Mouse (Mus musculus): Measurements from ENCODE around the gene Cc2d2a. TPM values are rescaled to one million over a fixed set of nuclear protein-coding genes. Genes with fewer than 3 reads are reported as not detected.

Cc2d2a gene
- polyA plus RNA-seq, 1 experiment from 2014 or later: 8.4 TPM

- no peaks in the 10 kb centered on the region for H3K27me3 ChIP-seq (replicated peaks; ENCODE audit: control insufficient read depth, insufficient read depth, low read length)
- 77% methylated on average over 5 of the region's 5 CpGs for WGBS
- peaks cover 8% of the 10 kb centered on the region for H3K36me3 ChIP-seq (ENCODE audit: control insufficient read depth, insufficient read depth, low read length)
- ATAC-seq: no peak
- no peak overlapping the region for H3K4me3 ChIP-seq (ENCODE audit: low read length)
- no peak overlapping the region for H3K27ac ChIP-seq (ENCODE audit: low read depth, low read length)
- no peak overlapping the region for H3K9ac ChIP-seq (ENCODE audit: low read depth, low read length)
- no peaks in the 10 kb centered on the region for H3K9me3 ChIP-seq (ENCODE audit: control insufficient read depth, low read length)
- H3K4me2 ChIP-seq (ENCODE audit: low read length): no peak overlapping the region
- no peaks in the 10 kb centered on the region for H3K4me1 ChIP-seq (ENCODE audit: control insufficient read depth, insufficient read depth, low read depth, low read length)
Measured at GRCm38 (mm10) chr5:43721538-43722451, 59.6 kb downstream of the Cc2d2a start.

GRCm38 (mm10) chr5:43722452-43722783 lies 60.3 kb downstream of the Cc2d2a start:
- Histone ChIP-seq H3K4me1 (ENCODE audit: control insufficient read depth, insufficient read depth, low read depth, low read length) (no peaks in the 10 kb centered on the region), H3K27ac (ENCODE audit: low read depth, low read length) (no peak overlapping the region), H3K9ac (ENCODE audit: low read depth, low read length) (no peak overlapping the region), H3K9me3 (ENCODE audit: control insufficient read depth, low read length) (no peaks in the 10 kb centered on the region), H3K4me3 (ENCODE audit: low read length) (no peak overlapping the region), H3K36me3 (ENCODE audit: control insufficient read depth, insufficient read depth, low read length) (peaks cover 8% of the 10 kb centered on the region), H3K4me2 (ENCODE audit: low read length) (no peak overlapping the region), H3K27me3 (replicated peaks; ENCODE audit: control insufficient read depth, insufficient read depth, low read length) (no peaks in the 10 kb centered on the region)
- 95% methylated on average over 6 of the region's 6 CpGs for WGBS
- no peak for ATAC-seq

- Histone ChIP-seq H3K36me3 (ENCODE audit: control insufficient read depth, insufficient read depth, low read length) (peaks cover 5% of the 10 kb centered on the region), H3K9me3 (ENCODE audit: control insufficient read depth, low read length) (no peaks in the 10 kb centered on the region), H3K9ac (ENCODE audit: low read depth, low read length) (no peak overlapping the region), H3K27ac (ENCODE audit: low read depth, low read length) (no peak overlapping the region), H3K4me3 (ENCODE audit: low read length) (no peak overlapping the region), H3K4me2 (ENCODE audit: low read length) (no peak overlapping the region), H3K27me3 (replicated peaks; ENCODE audit: control insufficient read depth, insufficient read depth, low read length) (no peaks in the 10 kb centered on the region), H3K4me1 (ENCODE audit: control insufficient read depth, insufficient read depth, low read depth, low read length) (no peaks in the 10 kb centered on the region)
- no peak for ATAC-seq
- 94% methylated on average over 6 of the region's 7 CpGs for WGBS
Measured at GRCm38 (mm10) chr5:43723830-43724229, 61.7 kb downstream of the Cc2d2a start.

GRCm38 (mm10) chr5:43728375-43729165 lies 66.4 kb downstream of the Cc2d2a start:
- no peaks in the 10 kb centered on the region for H3K27me3 ChIP-seq (replicated peaks; ENCODE audit: control insufficient read depth, insufficient read depth, low read length)
- no peak overlapping the region for H3K4me2 ChIP-seq (ENCODE audit: low read length)
- no peaks in the 10 kb centered on the region for H3K4me1 ChIP-seq (ENCODE audit: control insufficient read depth, insufficient read depth, low read depth, low read length)
- WGBS: 85% methylated on average over 11 of the region's 11 CpGs
- H3K4me3 ChIP-seq (ENCODE audit: low read length): no peak overlapping the region
- no peak for ATAC-seq
- H3K27ac ChIP-seq (ENCODE audit: low read depth, low read length): no peak overlapping the region
- H3K9me3 ChIP-seq (ENCODE audit: control insufficient read depth, low read length): no peaks in the 10 kb centered on the region
- peaks cover 3% of the 10 kb centered on the region; the same call in 1 of the 2 replicates for H3K36me3 ChIP-seq (ENCODE audit: control insufficient read depth, insufficient read depth, low read length)
- H3K9ac ChIP-seq (ENCODE audit: low read depth, low read length): no peak overlapping the region

GRCm38 (mm10) chr5:43732381-43732780 lies 70.2 kb downstream of the Cc2d2a start:
- no peak overlapping the region for H3K9ac ChIP-seq (ENCODE audit: low read depth, low read length)
- 76% methylated on average over 8 of the region's 8 CpGs for WGBS
- no peaks in the 10 kb centered on the region for H3K27me3 ChIP-seq (replicated peaks; ENCODE audit: control insufficient read depth, insufficient read depth, low read length)
- peaks cover 9% of the 10 kb centered on the region for H3K36me3 ChIP-seq (ENCODE audit: control insufficient read depth, insufficient read depth, low read length)
- H3K4me3 ChIP-seq (ENCODE audit: low read length): no peak overlapping the region
- no peak overlapping the region for H3K27ac ChIP-seq (ENCODE audit: low read depth, low read length)
- ATAC-seq: no peak
- H3K4me1 ChIP-seq (ENCODE audit: control insufficient read depth, insufficient read depth, low read depth, low read length): no peaks in the 10 kb centered on the region
- H3K4me2 ChIP-seq (ENCODE audit: low read length): no peak overlapping the region
- no peaks in the 10 kb centered on the region for H3K9me3 ChIP-seq (ENCODE audit: control insufficient read depth, low read length)

- H3K4me2 ChIP-seq (ENCODE audit: low read length): no peak overlapping the region
- H3K27ac ChIP-seq (ENCODE audit: low read depth, low read length): no peak overlapping the region
- H3K27me3 ChIP-seq (replicated peaks; ENCODE audit: control insufficient read depth, insufficient read depth, low read length): no peaks in the 10 kb centered on the region
- H3K9me3 ChIP-seq (ENCODE audit: control insufficient read depth, low read length): no peaks in the 10 kb centered on the region
- H3K36me3 ChIP-seq (ENCODE audit: control insufficient read depth, insufficient read depth, low read length): peaks cover 2% of the 10 kb centered on the region; the same call in 1 of the 2 replicates
- 100% methylated on average over 1 of the region's 1 CpGs for WGBS
- no peaks in the 10 kb centered on the region for H3K4me1 ChIP-seq (ENCODE audit: control insufficient read depth, insufficient read depth, low read depth, low read length)
- H3K4me3 ChIP-seq (ENCODE audit: low read length): no peak overlapping the region
- H3K9ac ChIP-seq (ENCODE audit: low read depth, low read length): no peak overlapping the region
- no peak for ATAC-seq
Measured at GRCm38 (mm10) chr5:43744187-43744586, 82.0 kb downstream of the Cc2d2a start.

- Histone ChIP-seq H3K4me2 (ENCODE audit: low read length) (no peak overlapping the region), H3K27ac (ENCODE audit: low read depth, low read length) (no peak overlapping the region), H3K4me3 (ENCODE audit: low read length) (no peak overlapping the region), H3K27me3 (replicated peaks; ENCODE audit: control insufficient read depth, insufficient read depth, low read length) (no peaks in the 10 kb centered on the region), H3K36me3 (ENCODE audit: control insufficient read depth, insufficient read depth, low read length) (peaks cover under 1% of the 10 kb centered on the region; the same call in 1 of the 2 replicates), H3K9ac (ENCODE audit: low read depth, low read length) (no peak overlapping the region), H3K4me1 (ENCODE audit: control insufficient read depth, insufficient read depth, low read depth, low read length) (no peaks in the 10 kb centered on the region), H3K9me3 (ENCODE audit: control insufficient read depth, low read length) (no peaks in the 10 kb centered on the region)
- no peak for ATAC-seq
- WGBS: 41% methylated on average over 5 of the region's 5 CpGs
Measured at GRCm38 (mm10) chr5:43745156-43745555, 83.0 kb downstream of the Cc2d2a start.

- Histone ChIP-seq H3K4me2 (ENCODE audit: low read length) (no peak overlapping the region), H3K9ac (ENCODE audit: low read depth, low read length) (no peak overlapping the region), H3K36me3 (ENCODE audit: control insufficient read depth, insufficient read depth, low read length) (no peaks in the 10 kb centered on the region; the same call in 1 of the 2 replicates), H3K27me3 (replicated peaks; ENCODE audit: control insufficient read depth, insufficient read depth, low read length) (no peaks in the 10 kb centered on the region), H3K4me3 (ENCODE audit: low read length) (no peak overlapping the region), H3K4me1 (ENCODE audit: control insufficient read depth, insufficient read depth, low read depth, low read length) (no peaks in the 10 kb centered on the region), H3K9me3 (ENCODE audit: control insufficient read depth, low read length) (no peaks in the 10 kb centered on the region), H3K27ac (ENCODE audit: low read depth, low read length) (no peak overlapping the region)
- WGBS: 92% methylated on average over 4 of the region's 4 CpGs
- ATAC-seq: no peak
Measured at GRCm38 (mm10) chr5:43748039-43748438, 85.9 kb downstream of the Cc2d2a start.

- no peak overlapping the region for H3K4me3 ChIP-seq (ENCODE audit: low read length)
- WGBS: 84% methylated on average over 3 of the region's 3 CpGs
- H3K4me1 ChIP-seq (ENCODE audit: control insufficient read depth, insufficient read depth, low read depth, low read length): no peaks in the 10 kb centered on the region
- H3K9ac ChIP-seq (ENCODE audit: low read depth, low read length): no peak overlapping the region
- H3K27ac ChIP-seq (ENCODE audit: low read depth, low read length): no peak overlapping the region
- H3K27me3 ChIP-seq (replicated peaks; ENCODE audit: control insufficient read depth, insufficient read depth, low read length): no peaks in the 10 kb centered on the region
- no peaks in the 10 kb centered on the region for H3K9me3 ChIP-seq (ENCODE audit: control insufficient read depth, low read length)
- ATAC-seq: no peak
- H3K36me3 ChIP-seq (ENCODE audit: control insufficient read depth, insufficient read depth, low read length): no peaks in the 10 kb centered on the region; the same call in 1 of the 2 replicates
- H3K4me2 ChIP-seq (ENCODE audit: low read length): no peak overlapping the region
Measured at GRCm38 (mm10) chr5:43749092-43749491, 86.9 kb downstream of the Cc2d2a start.
